Mouse (Mus musculus) liver, adult (tissue): ENCODE data around the gene Atp5g3.

Experiments used
- GATA4 ChIP-seq: IDR thresholded peaks from 2 replicates; pipeline ENCODE4 v1.6.1; 2014; ENCODE audit warnings: mild to moderate bottlenecking, low read length; ENCODE audit not compliant: insufficient replicate concordance

The Atp5g3 gene

GRCm38 (mm10) chr2:73910571-73911174 is 453 bp downstream of the Atp5g3 start:
- no peak for TF ChIP-seq GATA4

- TF ChIP-seq GATA4 = no peak
These were observed 2.0 kb downstream of the Atp5g3 start for GRCm38 (mm10) chr2:73909116-73909515.

- TF ChIP-seq GATA4 = no peak
These were observed 7.6 kb downstream of the Atp5g3 start for GRCm38 (mm10) chr2:73903536-73903935.

GRCm38 (mm10) chr2:73901169-73901568 is 10.0 kb downstream of the Atp5g3 start:
- no peak for TF ChIP-seq GATA4

GRCm38 (mm10) chr2:73900364-73900763 is 10.8 kb downstream of the Atp5g3 start:
- TF ChIP-seq GATA4 = no peak

GRCm38 (mm10) chr2:73893473-73894270 is 17.5 kb downstream of the Atp5g3 start:
- no peak for TF ChIP-seq GATA4

- no peak; the same call in 1 of the 2 replicates for TF ChIP-seq GATA4
These were observed 18.4 kb downstream of the Atp5g3 start, which contains the start of gene Atf2 for GRCm38 (mm10) chr2:73892464-73893296. Gene Atf2, minus strand, starts transcription at chr2:73892639.

GRCm38 (mm10) chr2:73891701-73892463 is 19.2 kb downstream of the Atp5g3 start:
- no peak for TF ChIP-seq GATA4

GRCm38 (mm10) chr2:73885997-73886396 is 25.1 kb downstream of the Atp5g3 start:
- TF ChIP-seq GATA4 = no peak

GRCm38 (mm10) chr2:73877891-73878290 is 33.2 kb downstream of the Atp5g3 start:
- no peak for TF ChIP-seq GATA4

- TF ChIP-seq GATA4 = no peak
These were observed 43.2 kb downstream of the Atp5g3 start for GRCm38 (mm10) chr2:73867764-73868487.

- no peak for TF ChIP-seq GATA4
These were observed 51.0 kb downstream of the Atp5g3 start for GRCm38 (mm10) chr2:73860046-73860624.
